Mouse (Mus musculus): ENCODE data around the gene Coq9.

- no peak for TF ChIP-seq POLR2A (IDR thresholded peaks at IDR 0.05; ENCODE audit: control insufficient read depth in 1 of 2, insufficient read depth in 1 of 2, low read depth in 1 of 2, low read length in 2 of 2, poor library complexity in 1 of 2)
- TF ChIP-seq NELFE (IDR thresholded peaks at IDR 0.05; ENCODE audit: low read depth, low read length), result no peak
- TF ChIP-seq CTCF (IDR thresholded peaks at IDR 0.05 in 2 of 3, conservative IDR thresholded peaks at IDR 0.05 in 1 of 3; ENCODE audit: control insufficient read depth in 1 of 3, insufficient read depth in 1 of 3, low read depth in 2 of 3, low read length in 3 of 3, poor library complexity in 1 of 3, severe bottlenecking in 1 of 3), result no peak
- TF ChIP-seq ZC3H11A (IDR thresholded peaks at IDR 0.05; ENCODE audit: low read depth, low read length), result no peak
- TF ChIP-seq USF1 (IDR thresholded peaks at IDR 0.05; ENCODE audit: low read depth, low read length), result no peak
- TF ChIP-seq EP300 (IDR thresholded peaks at IDR 0.05; ENCODE audit: low read depth in 1 of 2, low read length in 2 of 2), result no peak
- no peak for TF ChIP-seq TAL1 (IDR thresholded peaks at IDR 0.05; ENCODE audit: low read length)
- TF ChIP-seq ZNF384 (IDR thresholded peaks at IDR 0.05; ENCODE audit: low read depth, low read length), result no peak
- no peak for TF ChIP-seq SMC3 (IDR thresholded peaks at IDR 0.05; ENCODE audit: low read depth, low read length)
- TF ChIP-seq CHD2 (IDR thresholded peaks at IDR 0.05; ENCODE audit: low read length), result no peak
- TF ChIP-seq BHLHE40 (IDR thresholded peaks at IDR 0.05; ENCODE audit: borderline replicate concordance, low read depth, low read length), result no peak
- no peak for TF ChIP-seq POLR2AphosphoS5 (IDR thresholded peaks at IDR 0.05; ENCODE audit: borderline replicate concordance, low read depth, low read length)
These were observed 31.0 kb downstream of the Coq9 start for GRCm38 (mm10) chr8:94869146-94869545.

All from MEL (cell line).